Mouse (Mus musculus) heart, postnatal 4 days (tissue): ENCODE measurements at regions not wholly inside any gene's neighbourhood (a gene's known extent, or its start where the extent isn't known, plus 50 kb on each side); places are given as distances from the start of the nearest gene placed in this dataset.

ENCODE experiments used
- DNase-seq: peaks from one replicate; pipeline ENCODE4 v3.0.0; 2021
- microRNA-seq, 2 experiments: library from miRNA; unstranded; fragments of <30 nt; microRNA quantifications; one replicate each; pipeline ENCODE4 v1.2.0; 2021 to 2022

- no peak for DNase-seq
Measured at GRCm38 (mm10) chr13:114679703-114680378, 138.2 kb upstream of the Mocs2 start.

- DNase-seq: no peak
Measured at GRCm38 (mm10) chr13:114680379-114680733, 137.7 kb upstream of the Mocs2 start.

GRCm38 (mm10) chr13:114681196-114681595 lies 136.8 kb upstream of the Mocs2 start:
- DNase-seq: no peak

- no peak for DNase-seq
Measured at GRCm38 (mm10) chr13:114681887-114682286, 136.1 kb upstream of the Mocs2 start.

GRCm38 (mm10) chr13:114682891-114683290 lies 135.1 kb upstream of the Mocs2 start:
- DNase-seq: no peak

- no peak for DNase-seq
Measured at GRCm38 (mm10) chr13:114684298-114684697, 133.7 kb upstream of the Mocs2 start.

GRCm38 (mm10) chr13:114685368-114685767 lies 132.7 kb upstream of the Mocs2 start:
- no peak for DNase-seq

GRCm38 (mm10) chr13:114712601-114713000 lies 105.4 kb upstream of the Mocs2 start:
- no peak for DNase-seq

- DNase-seq: no peak
Measured at GRCm38 (mm10) chr13:114719771-114720170, 98.3 kb upstream of the Mocs2 start.

GRCm38 (mm10) chr13:114726828-114727227 lies 91.2 kb upstream of the Mocs2 start:
- DNase-seq: no peak

GRCm38 (mm10) chr13:114735066-114735465 lies 83.0 kb upstream of the Mocs2 start:
- DNase-seq: no peak

GRCm38 (mm10) chr13:114736066-114736465 lies 82.0 kb upstream of the Mocs2 start:
- DNase-seq: no peak

- DNase-seq: no peak
Measured at GRCm38 (mm10) chr13:114742534-114742933, 75.5 kb upstream of the Mocs2 start.

- no peak for DNase-seq
Measured at GRCm38 (mm10) chr13:114745814-114746213, 72.2 kb upstream of the Mocs2 start.

GRCm38 (mm10) chr13:114757459-114757858 lies 60.6 kb upstream of the Mocs2 start:
- peak; percentile 32 for DNase-seq

- DNase-seq: no peak
Measured at GRCm38 (mm10) chr13:114759886-114760285, 58.1 kb upstream of the Mocs2 start.

- no peak for DNase-seq
Measured at GRCm38 (mm10) chr13:114760901-114761300, 57.1 kb upstream of the Mocs2 start.

Small RNA genes in the stretch of these regions (microRNA-seq; reads per million reads assigned to microRNA genes)
- 0 reads per million in 2 experiments for gene Gm25950
